Mouse (Mus musculus): Measurements from ENCODE around the gene Hspb8.

GRCm38 (mm10) chr5:116457791-116458190 is 35.1 kb upstream of the Hspb8 start:
- TF ChIP-seq CTCF (IDR thresholded peaks at IDR 0.05) (no peak), EP300 (IDR thresholded peaks at IDR 0.05) (no peak)
